Mouse (Mus musculus): ENCODE measurements around the gene Ephb1.

Ephb1 gene

DNA sequence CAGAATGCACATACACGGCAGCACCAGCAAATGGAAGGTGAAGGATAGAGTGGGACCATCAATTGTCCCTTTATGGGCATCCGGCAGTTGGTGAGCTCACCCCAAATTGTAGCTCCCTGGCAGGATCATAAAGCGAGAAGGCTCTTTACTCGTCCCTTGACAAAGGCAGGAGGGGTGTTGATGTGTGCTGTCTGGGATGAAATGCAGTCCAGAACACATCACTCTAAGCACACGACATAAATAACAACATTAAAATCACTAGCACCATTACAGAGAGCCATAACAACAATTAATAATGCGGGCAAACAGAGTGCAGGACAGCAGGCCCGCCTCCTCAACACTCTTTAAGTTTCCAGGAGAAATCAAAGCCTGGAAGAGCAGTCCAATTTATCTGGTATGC, 372.1 kb downstream of the Ephb1 start:
- CTCF ChIA-PET = no interaction called here

DNA sequence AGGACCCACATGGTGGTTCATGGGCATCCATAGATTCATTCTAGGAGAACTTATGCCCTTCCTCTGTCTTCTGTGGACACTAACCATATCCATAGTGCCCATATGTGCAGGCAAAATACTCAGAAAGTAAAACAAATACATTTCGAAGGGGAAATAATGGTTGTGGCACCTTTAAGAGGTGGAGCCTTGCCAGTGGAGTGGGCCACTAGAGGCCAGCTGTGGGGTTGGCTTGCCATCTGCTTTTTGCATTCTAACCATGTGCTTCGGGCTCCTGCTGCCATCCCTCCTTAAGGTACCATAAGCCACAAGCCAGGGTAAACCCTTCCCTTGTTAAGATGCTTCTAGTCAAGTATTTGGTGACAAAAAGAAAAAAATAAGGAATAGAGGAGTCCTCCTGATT, 373.3 kb downstream of the Ephb1 start:
- CTCF ChIA-PET = no interaction called here

DNA sequence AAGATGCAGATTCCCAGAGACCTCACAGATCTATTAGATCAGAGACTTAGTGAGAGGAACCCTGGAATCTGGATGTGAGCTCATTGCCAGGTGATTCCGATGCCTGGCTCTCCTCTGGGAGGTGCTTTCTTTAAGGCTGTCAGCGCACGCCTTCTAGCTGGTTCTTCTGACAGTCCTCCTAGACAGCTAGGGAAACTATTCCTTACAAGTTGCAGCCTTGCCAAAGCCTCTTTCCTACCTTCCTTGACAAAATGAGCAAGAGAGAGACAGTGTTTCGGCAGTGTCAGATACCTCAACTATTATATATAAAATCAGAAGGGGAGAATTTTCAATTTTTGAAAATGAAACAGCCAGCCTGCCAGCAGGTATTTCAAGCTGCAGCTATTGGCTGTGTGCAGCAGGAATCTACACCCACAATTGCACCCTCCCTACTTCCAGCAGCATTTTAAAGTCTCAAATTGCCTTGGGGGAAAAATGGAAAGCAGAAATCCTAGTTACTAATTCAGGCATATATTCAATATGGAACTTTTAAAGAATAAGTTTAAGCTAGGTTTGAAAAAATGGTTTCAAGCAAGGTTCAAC, 377.5 kb downstream of the Ephb1 start:
- CTCF ChIA-PET = no interaction called here

DNA sequence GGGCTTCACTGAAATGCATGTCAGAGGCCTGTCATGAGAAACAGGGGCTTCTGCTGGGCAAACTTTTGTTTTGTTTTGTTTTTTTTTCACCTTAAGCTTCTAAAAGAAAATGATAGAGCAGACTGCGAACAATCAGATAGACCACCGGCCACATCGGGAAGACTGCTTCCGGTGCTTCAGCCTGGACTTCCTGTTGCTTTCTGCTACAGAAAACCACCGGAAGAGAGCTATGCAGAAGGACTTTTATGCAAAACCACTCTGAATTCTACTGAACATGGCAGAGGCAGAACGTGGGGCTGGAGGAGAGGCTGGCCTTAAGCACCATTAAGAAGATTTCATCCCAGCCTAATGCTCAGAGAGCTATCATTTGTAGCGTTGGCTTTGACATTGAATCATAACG, 382.2 kb downstream of the Ephb1 start:
- CTCF ChIA-PET = no interaction called here

DNA sequence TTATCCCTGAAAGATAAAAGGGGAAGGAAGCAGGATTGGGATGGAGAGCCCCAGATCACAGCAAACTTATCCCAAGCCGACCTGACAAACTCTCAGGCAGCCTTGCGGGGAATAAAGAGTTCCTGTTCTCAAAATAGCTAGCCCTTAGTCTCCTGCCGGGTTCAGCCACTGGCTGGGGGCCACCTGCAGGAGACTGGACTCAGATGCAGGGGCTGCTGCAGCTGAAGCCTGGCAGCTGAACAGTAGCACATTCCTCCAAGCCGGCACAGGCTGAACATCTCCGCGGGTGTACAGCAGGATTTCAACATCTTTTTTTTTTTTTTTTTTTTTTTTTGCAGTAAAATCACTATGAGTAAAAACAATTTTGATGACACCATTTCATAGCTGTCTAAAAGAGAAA, 382.7 kb downstream of the Ephb1 start:
- CTCF ChIA-PET = interaction anchor here (0.6 kb wide), 1 partner anchor 9 kb away, joined by 5 read pairs; no protein-coding TSS in a partner anchor

DNA sequence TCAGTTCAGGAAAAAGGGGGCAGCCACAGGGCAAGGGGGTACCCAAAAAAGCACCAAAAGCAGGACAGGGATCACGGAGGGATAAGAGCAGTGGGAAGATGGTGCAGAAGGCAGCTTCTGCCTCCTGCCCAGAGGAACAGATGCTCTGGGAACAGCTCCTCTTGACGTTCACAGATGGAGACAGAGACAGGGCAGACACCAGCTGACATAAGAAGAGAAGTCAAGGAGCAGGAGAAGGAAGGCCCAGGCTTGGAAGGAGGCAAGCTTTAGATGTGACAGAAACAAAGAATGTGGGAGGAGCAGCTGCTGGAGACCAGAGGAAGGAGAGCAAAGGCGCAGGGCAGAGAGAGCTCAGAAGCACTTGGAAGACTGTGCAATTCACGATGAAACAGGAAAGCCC, 398.3 kb downstream of the Ephb1 start:
- CTCF ChIA-PET = no interaction called here

DNA sequence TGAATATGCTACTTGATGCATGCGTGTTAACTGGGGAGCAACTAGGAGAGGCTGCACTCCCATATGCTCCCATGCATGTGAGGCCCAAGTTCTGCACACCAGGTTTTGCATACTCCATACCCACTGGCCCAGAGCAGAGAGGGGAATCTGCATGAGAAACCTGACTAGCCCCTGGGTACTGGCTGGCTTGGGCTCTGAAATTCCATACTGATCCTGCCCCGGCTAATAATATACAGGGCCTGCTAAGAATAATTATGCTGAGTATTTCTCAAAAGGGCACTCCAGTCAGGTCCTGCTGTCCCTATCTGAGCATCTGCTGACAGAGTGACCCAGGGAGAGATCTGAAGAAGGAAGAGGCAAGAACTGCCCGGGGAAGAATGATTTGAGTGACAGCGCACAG, 400.0 kb downstream of the Ephb1 start:
- CTCF ChIA-PET = no interaction called here

DNA sequence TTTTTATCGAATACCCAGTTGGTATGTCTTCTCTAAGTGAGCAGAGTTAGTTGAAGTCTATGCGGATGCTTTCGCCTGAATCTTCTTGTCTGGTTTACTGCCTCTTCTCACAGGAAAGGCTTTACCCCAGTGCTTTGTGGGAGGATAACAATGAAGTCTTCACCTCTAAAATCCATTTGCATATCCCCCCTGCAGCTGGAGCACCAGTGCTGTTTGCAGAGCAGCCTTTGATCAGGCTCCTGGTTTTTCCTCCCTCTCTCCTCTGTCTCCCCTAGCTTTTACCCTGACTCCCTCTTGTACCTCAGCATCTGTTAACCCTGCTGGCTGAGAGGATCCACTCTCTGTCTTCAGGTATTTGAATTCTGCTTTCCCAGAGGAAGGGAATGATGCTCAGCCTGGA, 404.4 kb downstream of the Ephb1 start:
- CTCF ChIA-PET = no interaction called here

DNA sequence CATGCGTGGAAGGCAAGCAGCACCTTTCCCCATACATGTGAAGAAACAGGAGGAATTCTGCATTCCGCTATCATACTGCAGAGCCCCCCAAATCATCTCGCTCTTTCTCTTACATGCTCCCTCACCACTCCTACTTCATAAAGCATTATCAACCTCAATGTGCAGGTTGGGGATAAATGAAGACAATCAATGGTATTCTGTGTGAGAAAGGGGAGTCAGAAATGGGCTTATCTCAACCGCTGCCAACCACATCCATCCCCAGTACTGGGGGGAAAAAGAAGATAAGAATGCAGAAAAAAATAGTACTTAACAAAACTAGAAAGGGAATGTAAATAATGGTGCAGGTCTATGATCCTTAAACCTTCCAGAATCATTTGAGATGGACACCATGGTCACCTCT, 408.7 kb downstream of the Ephb1 start:
- CTCF ChIA-PET = no interaction called here

DNA sequence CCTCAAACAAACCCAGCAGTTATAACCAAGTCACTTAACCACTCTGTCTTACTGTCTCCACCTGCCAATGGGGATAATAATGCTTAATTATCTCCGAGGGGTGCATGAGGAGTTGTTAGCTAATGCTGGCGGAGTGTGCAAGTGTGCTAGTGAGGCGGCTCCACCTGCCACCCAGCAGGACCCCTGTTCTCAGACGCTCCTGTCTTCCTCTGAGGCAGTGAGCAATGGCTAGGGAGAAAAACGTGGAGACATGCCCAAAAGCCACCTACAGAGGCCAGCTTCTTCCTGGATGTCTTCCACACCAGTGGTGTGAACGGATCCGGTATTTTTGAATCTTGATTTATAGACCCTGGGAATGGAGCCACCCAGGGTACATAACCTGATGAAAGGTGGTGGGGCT, 409.2 kb downstream of the Ephb1 start:
- CTCF ChIA-PET = no interaction called here

DNA sequence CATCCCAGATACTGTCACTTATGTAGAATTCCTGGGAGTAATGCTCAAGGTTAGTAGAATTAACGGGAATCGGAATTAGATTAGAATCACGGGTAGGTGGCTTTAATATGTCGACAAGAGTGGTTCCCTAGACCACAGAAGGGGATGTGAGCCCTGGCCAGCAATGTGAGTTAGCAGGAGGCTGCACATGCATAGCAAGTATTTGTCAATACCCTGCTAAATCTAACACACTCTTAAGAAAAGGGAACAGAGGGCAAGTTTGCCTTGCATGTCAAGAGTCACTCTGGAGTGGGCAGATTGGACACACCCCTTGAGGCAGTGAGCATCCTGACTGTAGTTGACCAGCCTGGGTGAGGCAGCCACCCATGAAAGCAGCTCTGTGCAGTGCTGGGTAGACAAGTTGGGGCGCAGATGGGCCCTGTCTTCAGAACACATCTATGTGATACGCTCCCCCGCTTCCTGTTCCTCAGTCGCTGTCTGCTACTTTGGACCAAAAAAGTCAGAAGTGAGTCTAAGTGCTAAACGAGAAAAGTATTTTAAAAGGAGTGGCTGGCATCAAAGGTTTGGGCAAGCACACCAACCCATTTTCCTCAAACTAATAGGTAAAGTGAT, 412.3 kb downstream of the Ephb1 start:
- CTCF ChIA-PET = no interaction called here

DNA sequence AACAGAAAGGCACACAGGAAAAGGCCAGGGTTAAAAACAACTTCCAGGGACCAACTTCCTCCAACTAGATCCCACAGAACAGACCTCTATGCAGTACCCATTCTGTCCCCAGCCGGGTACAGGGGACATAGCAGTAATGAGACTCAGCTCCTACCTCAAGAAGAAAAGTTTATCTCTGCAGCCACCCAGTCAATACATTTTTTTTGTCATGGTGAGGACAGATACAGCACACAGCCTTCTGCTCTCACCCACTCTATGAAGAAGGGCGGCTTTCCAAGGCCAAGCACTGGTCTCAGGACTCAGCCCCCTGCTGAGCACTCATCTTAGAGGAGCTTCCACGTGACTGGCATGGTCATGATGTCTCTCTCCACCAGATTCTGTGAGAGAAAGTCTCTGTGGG, 414.3 kb downstream of the Ephb1 start:
- CTCF ChIA-PET = no interaction called here

DNA sequence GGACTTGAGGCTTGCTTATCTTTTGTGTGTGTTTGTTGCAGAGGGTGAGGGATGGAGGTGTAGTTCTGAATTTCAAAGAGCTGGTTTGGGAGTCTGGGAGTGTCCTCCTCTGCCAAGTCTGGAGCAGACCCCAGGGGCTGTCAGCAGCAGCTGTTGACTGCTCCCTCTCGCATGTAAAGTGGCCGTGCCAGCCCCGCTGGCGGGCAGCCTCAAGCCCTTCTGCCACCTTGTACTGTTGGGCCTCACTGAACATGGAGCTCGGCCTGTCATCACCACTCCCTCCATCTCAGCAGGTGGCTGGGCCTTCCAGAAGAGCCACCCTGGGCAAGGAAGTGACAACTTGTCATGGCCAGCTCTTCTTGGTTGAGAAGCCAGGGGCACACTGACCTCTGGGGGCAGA, 415.5 kb downstream of the Ephb1 start:
- CTCF ChIA-PET = no interaction called here

DNA sequence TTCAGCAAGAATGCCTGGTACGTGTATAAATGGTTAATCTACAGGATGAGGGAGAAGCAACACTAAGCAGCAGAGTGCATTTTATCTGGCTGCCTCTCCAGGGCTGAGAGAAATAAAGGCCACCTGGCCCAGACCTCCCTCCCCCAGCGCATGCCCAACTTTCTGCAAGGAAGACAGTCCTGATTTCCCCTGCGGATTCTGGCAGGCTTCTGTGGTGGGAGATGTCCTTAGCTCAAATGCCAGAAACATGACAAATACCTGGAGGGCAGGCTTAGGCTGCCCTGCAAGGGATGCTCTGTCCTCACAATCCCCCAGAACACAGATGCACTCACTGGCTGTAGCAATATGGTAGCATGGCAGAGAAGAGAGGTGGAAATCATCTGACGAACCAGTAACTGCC, 416.4 kb downstream of the Ephb1 start:
- CTCF ChIA-PET = no interaction called here

DNA sequence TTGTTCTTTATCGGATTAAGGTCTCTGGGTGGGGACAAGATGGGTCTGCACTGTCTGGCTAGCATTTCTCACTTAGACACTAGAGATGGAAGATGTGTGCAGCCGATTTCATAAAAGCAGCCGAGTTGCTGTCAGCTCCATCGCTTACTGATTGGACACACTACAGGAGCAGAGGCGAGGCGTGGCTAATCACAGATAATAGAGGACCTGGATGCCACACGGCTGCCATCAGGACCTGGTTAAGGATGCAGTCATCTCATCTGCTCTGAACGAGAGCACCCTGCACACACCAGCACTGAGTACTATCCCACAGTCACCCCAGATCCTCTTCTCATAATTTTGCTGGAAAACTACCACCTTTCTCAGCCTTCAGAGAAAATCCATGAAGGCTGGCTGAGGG, 419.6 kb downstream of the Ephb1 start:
- CTCF ChIA-PET = no interaction called here

DNA sequence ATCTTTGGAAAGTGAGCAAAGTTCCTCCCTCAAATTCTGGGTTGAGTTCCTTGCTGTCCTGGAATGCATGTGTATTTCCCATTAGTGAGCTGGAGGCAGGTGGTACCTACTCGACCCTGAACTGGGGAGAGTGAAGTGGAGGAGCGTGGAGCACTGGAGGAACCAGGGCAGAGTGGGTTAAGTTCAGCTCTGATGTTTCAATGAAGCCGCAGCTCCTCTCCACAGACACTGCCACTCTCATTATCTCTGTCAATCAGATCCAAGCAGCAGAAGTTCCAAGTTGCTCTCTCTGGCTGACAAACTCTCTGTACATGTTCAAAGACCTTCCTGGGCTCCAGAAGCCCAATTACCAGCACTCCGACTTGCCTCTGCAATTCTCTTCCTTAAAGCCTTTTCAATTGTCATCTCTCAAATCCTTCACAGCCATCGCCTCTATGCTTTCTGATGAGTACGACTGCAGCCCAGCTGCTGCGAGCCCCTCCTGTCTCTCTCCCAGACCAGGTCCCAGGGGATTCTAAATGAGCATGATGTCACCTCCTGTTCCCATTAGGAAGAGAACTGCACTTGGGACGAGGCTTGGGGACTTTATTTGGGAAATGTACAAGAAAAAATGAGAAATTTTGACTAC, 420.4 kb downstream of the Ephb1 start:
- CTCF ChIA-PET = no interaction called here

DNA sequence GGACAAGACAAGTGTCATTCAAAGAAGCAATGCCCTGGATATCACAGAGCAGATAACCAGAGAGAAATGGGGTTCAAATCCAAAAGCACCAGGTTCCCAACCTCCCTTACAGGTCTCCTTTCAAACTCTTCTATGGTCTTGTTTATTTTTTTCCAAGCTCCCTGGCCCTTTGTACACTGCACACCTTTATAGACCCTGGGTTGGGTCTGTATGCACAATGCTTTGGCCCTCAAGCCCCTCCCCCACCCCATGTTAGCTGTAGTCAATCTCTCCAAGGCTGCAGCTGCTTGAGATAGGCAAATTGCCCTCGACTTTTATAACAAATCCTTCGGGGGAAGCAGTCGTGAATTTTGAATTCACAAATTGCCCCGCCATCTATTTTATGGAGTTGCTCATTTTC, 429.7 kb downstream of the Ephb1 start:
- CTCF ChIA-PET = no interaction called here

DNA sequence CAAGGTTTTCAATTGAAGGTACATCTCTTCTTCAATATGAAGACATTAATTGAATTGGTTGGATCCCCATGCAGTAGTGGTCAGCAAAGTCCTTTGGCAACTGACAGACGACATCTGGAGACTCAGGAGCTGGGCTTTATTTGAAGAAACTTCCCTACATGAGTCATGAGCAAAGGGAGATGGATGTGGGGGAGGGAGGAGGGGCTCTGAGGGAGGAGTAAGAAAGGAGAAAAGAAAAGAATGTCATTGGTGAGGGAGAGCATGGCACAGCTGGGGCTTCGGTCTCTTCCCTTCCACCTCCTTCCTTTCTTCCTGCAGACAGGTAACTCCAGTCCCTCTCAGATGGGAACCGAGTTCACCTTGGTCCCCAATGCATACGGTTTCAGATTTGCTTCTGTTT, 431.6 kb downstream of the Ephb1 start:
- CTCF ChIA-PET = no interaction called here

DNA sequence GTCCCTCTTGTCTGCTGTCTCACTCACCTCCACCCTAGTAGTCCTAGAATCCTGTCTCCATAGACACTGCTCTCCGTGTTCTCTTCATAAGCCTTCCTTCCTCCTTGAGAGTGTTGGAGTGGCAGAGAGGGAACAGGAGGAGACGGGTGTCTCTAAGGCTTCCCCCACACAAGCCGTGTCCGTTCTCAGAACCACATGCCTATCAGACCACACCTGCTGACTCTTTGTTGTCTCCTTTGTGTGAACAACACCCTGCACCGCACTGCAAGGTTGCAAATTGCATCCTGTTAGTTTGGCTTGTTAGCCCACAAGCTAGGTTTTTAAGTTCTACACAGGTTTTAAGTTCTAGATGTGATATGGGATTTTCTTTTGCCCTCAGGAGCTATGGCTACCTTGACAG, 435.2 kb downstream of the Ephb1 start:
- CTCF ChIA-PET = interaction anchor here (0.8 kb wide), 1 partner anchor 73 kb away, joined by 3 read pairs; no protein-coding TSS in a partner anchor

DNA sequence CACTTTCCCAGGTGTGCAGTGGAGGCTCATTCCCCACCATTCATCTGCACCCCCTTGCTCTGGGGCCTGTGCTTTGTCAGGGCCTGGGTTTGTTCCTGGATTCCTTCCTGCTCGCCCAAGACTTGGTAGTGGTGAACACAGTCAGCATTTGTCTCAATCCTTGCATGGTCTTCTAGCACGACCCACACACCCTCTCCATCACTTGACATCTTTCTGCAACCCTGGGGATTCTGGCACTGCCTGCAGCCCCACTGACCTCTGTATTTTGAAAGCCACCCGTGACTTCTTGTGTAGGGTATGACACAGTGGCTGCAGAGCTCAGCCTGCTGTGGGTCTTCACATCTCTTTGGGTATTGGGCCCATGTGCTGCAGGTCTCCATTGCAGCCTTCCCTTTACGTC, 435.7 kb downstream of the Ephb1 start:
- CTCF ChIA-PET = interaction anchor here (0.8 kb wide), 1 partner anchor 72 kb away, joined by 3 read pairs; no protein-coding TSS in a partner anchor

DNA sequence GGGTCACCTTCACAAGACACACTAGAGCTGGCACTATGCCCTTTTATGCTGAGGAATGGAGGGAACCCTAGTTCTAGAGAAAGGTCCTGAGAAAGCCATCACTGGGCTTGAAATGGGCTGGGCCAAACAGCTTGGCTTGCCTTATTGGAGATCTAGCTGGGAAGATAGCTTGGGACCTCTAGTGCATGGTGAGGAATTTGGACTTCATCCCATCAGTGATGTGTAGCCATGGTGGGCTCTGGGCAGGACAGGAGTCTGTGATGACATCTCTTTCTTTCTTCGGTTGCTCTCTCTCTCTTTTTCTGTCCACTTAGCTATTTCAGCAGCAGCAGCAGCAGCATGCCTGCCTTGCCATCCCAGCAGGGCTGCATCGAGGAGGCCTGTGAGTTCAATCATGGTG, 439.4 kb downstream of the Ephb1 start:
- CTCF ChIA-PET = no interaction called here

DNA sequence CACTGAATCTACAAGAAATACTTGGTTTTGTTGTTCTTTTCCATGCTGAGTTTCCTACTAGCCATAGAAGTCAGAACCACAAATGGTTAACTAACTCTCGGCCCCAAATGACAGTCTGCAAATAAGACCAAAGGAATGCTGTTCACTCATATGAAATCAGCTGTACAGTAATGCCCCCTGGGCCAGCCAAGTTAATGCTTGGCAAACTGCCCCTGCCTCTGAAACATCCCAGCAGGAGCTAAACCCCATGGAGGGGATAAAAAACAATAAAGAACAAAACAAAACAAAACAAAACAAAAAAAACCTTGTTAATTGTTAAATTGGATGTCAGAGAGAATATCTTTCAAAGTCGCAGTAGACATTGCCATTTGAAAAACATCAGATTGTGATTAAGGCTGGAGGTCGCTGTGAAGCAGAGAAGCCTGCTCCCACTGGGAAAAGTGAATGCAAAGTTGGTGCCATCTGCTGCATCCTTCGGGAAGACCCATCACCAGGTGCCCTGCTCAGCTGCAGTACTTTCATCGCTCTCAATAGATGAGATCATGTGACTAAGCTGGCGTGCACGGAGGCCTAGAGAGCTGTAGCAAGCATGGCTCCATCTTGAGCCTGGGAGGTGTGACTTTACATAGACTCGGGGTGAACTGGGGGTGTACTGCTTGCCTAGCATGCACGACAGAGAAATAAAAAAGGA, 443.2 kb downstream of the Ephb1 start:
- CTCF ChIA-PET = no interaction called here

DNA sequence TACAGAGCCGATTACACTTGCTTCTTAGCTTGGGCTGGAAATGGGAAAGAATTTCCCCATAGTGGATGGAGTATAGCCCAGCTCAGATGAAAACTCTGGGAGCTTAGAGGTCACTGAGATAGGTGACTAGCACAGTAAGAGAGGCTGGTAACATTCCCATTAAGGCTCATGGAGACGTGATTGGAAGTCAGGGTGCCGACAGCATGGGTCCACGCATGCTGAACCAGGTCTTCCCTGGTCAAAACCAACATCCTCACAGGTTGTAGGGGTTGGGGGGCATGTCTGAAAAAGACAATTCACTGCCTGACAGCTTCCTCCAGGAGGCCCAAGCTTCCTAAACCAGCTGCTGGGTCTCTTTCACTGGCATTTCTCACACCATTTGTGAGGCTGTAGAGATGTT, 445.0 kb downstream of the Ephb1 start:
- CTCF ChIA-PET = no interaction called here

Data from spleen, embryonic (tissue).